Mouse (Mus musculus): ENCODE results near the gene Dnah6.

The Dnah6 gene

DNA sequence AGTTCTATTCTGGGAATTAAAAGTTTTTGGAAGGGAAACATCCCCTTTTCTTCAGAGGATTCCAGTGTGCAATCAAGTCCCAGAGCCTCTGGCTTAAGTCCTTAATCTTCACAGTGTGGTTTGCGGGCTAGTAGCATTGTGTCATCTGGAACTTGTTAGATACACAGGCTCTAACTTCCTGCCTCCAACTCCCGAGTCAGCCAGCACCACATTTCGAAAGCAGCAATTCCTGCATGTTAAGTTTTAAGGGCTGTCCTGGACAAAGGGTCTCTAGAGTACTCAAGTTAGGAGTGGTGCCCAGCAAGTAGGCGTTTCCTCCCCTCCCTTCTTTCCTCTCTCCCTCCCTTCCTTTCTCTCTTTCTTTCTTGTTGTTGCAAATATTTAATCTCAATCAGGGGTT is 7.0 kb upstream of the Dnah6 start:
- DNase-seq (ENCODE audit: low spot score): no peak

GRCm38 (mm10) chr6:73227376-73228158 is 6.1 kb upstream of the Dnah6 start:
- DNase-seq (ENCODE audit: low spot score): no peak

- peak; percentile 81 for DNase-seq (ENCODE audit: low spot score)
Measured at GRCm38 (mm10) chr6:73222841-73223526, 1.5 kb upstream of the Dnah6 start.

DNA sequence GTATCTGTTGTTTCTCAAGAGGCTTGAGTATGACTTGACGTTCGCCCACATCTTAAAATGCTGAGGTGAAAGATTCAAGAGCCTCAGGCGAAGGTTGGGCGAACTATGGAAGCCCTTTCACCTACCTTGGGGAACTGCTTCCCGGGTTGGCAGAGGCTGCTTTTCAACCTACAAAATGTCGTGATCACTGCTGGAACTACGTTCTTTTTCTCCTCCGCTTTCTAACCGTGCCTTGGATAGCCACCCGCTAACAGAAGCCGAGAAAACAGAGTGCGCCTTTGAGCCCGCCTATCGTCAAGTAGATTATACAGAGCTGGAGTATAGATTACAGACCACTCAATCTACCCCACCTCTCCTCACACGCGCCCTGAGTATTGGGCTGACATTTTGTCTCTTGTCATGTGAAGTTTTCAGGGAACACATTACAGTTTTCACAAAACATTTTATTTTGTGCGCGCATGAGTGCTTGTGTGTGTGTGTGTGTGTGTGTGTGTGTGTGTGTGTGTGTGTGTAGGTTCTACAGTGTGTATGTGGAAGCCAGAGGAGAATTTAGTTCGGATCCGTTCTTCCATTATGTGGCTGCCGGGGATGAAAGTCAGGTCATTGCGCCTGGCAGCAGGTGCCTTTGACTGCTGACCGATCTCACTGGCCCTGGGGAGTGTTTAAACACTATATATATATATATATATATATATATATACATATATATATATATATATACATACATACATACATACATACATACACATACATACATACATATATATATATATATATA is 696 bp upstream of the Dnah6 start:
- peak; percentile 16 for DNase-seq (ENCODE audit: low spot score)

- DNase-seq (ENCODE audit: low spot score): no peak
Measured at GRCm38 (mm10) chr6:73211602-73212001, 9.8 kb downstream of the Dnah6 start.

DNA sequence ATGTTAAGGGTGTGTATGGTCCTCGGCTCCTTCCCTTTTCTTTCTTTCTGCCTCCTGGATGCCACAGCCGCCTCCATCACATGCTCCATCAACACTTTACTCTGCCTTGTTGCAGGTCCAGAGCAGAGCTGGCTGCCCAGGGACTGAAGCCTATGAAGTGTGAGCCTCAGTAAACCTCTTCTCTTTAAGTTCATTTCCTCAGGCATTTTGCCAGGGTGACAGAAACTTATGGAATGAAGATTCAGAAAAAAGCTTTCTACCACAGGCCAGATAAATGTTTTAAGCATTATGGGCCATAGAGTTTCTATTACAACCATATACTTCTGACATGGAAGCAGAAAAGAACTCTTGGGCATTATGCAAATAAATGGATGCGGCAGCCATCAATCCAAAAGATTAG is 10.4 kb downstream of the Dnah6 start:
- no peak for DNase-seq (ENCODE audit: low spot score)

DNA sequence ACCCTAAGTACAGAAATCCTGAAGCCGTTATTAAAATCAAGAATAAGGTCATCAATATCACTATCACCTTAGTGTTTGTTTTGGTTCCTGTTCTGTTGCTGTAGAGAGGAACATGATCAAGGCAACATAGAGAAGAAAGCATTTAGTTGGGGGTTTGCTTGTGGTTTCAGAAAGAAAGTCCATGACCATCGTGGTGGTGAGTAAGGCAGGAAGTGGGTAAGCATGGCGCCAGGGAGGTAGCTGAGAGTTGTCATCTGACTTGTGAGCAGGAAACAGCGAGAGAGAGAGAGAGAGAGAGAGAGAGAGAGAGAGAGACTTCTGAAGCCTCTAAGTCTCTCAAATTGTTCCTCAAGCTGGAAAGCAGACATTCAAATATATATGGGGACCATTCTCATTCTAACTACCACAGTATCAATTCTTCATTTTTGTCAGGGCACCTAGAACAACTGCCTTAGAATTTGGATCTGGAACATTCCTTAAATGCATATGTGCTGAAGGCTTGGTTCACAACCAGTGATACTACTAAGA is 10.9 kb downstream of the Dnah6 start:
- no peak for DNase-seq (ENCODE audit: low spot score)

DNA sequence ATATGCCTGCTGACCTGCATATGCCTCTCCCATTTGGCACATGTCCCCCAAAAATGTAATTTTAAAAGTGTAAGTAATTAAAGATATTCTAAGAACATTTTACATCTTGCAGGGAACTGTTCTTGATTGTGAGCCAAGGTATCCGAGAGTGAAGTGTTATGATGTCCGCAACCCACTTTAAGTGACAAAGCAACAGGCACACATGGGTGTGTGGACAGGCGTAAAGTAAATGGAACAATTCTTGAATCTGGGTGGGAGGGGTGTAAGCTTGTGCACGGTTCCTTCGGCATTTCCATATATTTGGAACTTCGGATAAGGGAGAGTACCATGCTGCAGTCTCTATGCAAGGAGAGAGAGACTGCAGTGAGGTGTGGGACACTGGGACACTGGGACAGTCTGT is 11.9 kb downstream of the Dnah6 start:
- DNase-seq (ENCODE audit: low spot score): no peak

DNA sequence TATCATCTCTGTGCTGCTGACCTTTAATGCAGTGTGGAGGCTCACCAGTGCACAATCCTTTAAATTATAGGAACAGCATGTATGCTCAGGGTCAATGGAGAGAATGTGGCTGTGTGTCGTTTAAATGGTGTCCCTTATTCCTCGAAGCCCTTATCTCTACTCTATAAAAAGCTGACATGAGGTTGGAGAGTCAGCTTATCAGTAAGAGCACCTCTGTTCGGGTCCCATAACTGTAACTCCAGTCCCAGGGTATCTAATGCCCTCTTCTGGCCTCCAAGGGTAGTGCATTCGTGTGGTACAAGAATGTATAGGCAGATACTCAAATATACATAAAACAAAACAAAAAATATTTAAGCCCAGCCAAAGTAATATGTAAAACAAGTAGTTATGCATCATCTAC is 16.5 kb downstream of the Dnah6 start:
- DNase-seq (ENCODE audit: low spot score): no peak

DNA sequence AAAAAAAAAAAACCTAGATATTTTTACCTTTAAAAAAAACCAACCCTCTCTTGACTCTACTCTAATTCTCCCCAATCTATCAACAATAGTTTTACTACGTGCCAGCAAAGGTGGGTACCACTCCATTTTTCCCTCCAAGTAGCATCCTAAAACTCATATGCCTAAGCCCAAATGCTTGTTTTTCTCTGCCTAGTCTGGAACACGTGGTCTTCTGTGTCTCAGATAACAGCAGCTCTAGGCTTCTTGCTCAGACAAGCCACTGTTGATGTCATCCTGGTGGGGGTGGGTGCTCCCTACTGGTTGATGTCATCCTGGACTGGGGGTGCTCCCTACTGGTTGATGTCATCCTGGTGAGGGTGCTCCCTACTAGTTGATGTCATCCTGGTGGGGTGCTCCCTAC is 17.7 kb downstream of the Dnah6 start:
- no peak for DNase-seq (ENCODE audit: low spot score)

DNA sequence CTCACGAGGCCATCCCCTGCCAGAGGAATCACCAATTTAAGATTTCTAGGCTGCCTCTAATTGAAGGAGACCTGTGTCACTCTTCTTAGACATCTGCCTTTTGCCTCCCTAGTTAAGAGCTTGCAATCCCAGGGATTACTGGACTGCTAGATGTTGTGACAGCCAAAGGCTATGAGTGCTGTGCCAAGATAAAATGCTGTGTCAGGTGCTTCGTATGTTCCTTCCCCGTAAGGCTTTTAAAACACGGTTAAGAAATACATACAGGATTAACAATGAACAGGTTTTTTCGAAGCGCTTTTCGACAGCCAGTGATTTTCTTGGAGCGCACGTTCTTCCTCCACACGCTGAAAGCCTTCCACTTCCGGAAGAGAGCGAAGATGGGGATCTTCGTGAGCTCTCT is 26.2 kb downstream of the Dnah6 start:
- DNase-seq (ENCODE audit: low spot score): no peak

- DNase-seq (ENCODE audit: low spot score): no peak
Measured at GRCm38 (mm10) chr6:73190756-73191155, 30.7 kb downstream of the Dnah6 start.

DNA sequence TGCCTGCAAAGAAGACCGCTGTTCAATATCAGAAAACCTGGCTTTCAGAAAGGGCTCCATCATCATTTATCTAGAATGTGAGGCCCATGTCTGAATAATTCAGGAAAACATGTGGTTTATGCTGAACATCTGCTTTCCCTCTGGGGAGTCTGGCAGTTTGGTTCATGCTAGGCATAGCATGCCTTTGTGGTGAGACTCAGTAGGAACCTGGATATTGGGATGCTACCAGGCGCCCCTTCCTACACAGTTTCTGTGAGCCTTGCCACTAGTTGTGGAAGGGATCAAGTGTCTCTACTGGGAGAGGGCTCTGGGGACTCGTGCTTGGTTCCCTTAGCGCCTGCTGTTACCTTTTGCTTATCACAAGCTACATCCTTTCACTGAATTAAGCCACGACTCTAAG is 37.2 kb downstream of the Dnah6 start:
- DNase-seq (ENCODE audit: low spot score): no peak

- DNase-seq (ENCODE audit: low spot score): no peak
Measured at GRCm38 (mm10) chr6:73182987-73183386, 38.5 kb downstream of the Dnah6 start.

DNA sequence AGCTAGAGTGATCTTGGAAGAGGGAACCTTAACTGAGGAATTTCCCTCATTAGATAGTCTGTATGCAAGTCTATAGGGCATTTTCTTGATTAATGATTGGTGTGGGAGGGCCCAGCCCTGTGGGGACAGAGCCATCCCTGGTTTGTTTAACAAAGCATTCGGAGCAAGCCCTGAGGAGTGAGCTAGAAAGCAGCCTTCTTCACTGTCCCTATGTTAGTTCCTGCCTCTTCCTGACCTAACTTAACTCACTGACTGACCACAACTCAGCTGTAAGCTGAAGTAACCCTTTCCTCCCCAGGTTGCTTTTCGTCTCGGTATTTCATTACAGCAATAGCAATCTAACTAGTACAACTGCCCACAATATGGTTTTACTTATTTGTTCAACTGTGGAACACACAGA is 39.0 kb downstream of the Dnah6 start:
- no peak for DNase-seq (ENCODE audit: low spot score)

DNA sequence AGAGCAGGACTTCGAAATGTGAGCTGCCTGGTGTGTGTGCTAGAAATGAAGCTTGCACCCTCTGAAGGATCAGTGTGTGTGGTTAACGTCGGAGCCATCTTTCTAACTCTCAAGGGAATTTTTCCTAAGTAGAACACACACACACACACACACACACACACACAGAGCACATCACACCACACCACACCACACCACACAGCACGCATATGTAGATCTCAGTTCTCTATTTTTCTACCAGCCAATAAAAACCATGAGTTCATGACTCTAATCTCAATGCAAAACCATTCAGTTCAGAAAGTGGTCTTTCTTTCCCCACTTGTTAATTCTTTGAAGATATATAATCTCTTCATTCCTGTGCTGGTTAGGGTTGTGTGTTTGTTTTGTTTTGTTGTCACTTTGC is 39.4 kb downstream of the Dnah6 start:
- DNase-seq (ENCODE audit: low spot score): no peak

DNA sequence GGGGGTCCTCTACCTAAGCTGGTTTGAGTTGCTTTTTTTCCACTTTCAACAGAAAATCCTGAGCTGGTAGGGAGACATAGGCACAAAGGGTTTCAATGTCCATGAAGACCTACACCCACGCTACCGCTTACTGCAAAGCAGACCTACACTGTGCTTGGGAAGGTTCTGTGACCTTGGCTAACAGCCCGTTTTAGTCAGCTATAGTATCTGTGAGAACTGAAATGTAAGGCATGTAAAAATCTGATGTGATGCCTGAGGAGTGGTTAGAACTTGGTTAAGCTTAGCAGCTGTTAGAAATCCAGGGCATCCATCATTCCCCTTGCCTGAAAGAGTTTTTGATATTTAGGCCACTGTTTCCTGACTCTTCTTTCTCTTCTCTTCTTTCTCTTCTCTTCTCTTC is 46.3 kb downstream of the Dnah6 start:
- no peak for DNase-seq (ENCODE audit: low spot score)

DNA sequence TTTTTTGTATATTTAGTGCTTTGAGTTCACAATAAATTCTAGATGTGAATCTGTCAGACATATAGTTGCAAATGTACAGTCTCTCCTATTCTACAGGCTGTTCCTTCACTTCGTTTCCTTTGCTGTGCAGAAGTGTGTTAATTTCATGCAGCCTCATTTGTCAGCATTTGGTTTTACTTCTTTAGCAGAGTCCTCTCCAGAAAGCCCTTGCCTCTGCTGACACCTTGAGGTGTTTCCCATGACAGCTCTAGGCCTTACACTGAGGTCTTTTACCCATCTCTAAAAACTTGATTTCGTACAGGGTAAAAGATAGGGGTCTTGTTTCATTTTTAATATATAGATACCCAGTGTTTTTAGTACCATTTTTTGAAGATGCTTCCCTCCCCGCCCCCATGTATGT is 54.2 kb downstream of the Dnah6 start:
- DNase-seq (ENCODE audit: low spot score): no peak

GRCm38 (mm10) chr6:73162958-73163357 is 58.5 kb downstream of the Dnah6 start:
- DNase-seq (ENCODE audit: low spot score): no peak

DNA sequence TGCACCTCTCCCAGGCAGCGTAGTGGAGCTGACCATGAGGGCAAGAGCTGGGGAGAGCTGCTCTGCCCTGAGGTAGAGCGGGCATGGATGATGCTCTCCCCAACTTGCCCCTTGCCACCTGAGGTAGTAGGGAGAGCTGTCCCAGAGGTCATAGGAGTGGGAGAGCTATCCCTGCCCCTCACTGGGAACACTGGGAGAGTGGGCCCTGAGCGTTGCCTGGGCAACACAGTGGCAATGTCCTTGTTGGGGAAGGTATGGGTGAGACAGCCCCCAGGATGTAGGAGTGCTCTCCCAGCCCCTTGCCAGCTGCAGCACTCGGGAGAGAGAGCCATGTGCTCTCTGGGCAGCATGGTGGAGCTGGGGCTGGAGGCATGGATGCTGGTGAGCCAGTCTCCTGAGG is 60.1 kb downstream of the Dnah6 start:
- no peak for DNase-seq (ENCODE audit: low spot score)

- DNase-seq (ENCODE audit: low spot score): no peak
Measured at GRCm38 (mm10) chr6:73155455-73155854, 66.0 kb downstream of the Dnah6 start.

DNA sequence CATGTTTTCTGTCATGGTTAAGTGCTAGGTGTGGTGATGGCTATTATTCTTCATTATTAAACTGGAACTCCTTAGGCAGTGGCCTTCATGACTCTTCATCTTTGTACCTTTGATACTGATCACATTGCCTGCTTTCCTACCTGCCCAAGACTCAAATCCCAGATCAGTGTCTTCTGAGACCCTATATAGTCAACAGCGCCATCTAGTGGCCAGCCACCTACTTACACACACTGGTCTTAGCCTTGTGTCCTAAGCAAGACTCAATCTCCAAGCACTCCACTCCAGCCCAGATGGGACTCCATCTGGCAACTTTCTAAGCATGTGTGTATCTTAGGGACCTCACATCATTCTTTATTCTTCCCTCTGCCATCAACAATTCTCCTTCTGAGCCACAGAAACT is 67.8 kb downstream of the Dnah6 start:
- peak; percentile 79 for DNase-seq (ENCODE audit: low spot score)

DNA sequence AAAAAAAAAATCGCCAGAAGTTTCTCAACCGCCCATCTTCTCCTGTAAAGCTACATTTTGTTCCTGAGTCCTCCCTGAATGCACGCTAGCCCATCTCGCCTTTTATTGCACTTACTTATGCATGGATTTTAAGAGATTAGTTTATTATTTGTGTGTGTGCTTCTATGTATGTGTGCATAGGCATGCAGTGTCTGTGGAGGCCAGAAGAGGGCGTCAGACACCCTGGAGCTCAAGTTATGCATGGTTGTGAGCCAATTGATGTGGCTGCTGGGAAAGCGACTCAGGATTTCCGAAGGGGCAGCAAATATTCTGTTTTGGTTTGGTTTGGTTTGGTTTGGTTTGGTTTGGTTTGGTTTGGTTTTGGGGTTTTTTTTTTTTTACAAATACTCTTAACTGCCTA is 78.0 kb downstream of the Dnah6 start:
- no peak for DNase-seq (ENCODE audit: low spot score)

Measured in urinary bladder, postnatal 25 days (tissue).